Mouse (Mus musculus): Measurements from ENCODE around the gene Dynlt1f. TPM values are rescaled to one million over a fixed set of nuclear protein-coding genes. Genes with fewer than 3 reads are reported as not detected.
"Not testable (repeated sequence)": the region's sequence is repeated elsewhere in the genome, so short reads cannot be mapped to it uniquely, and the experiment has no call there.

The Dynlt1f gene
- polyA plus RNA-seq, 1 experiment from 2014 or later, result 238 TPM

DNA sequence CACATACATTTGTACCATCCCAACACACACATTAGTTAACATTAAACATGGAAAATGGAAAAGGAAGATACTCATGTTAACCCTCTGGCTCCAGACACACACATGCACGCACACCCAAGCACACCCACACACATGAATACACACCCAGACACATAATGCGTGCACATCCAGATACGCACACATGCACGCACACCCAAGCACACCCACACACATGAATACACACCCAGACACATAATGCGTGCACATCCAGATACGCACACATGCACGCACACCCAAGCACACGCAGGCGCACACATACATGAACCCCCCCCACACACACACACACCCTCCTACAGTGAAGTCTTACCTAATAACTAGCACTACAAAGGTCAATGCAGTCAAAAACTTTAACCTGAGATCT lies 39.0 kb downstream of the Dynlt1f start:
- H3K9ac ChIP-seq (replicated peaks); H3K36me3 ChIP-seq; H3K4me1 ChIP-seq; H3K4me3 ChIP-seq; H3K27ac ChIP-seq (replicated peaks); H3K9me3 ChIP-seq; H3K4me2 ChIP-seq (replicated peaks); ATAC-seq (replicated peaks); H3K27me3 ChIP-seq: not testable (repeated sequence)
- WGBS, result 97% methylated on average over 9 of the region's 9 CpGs

DNA sequence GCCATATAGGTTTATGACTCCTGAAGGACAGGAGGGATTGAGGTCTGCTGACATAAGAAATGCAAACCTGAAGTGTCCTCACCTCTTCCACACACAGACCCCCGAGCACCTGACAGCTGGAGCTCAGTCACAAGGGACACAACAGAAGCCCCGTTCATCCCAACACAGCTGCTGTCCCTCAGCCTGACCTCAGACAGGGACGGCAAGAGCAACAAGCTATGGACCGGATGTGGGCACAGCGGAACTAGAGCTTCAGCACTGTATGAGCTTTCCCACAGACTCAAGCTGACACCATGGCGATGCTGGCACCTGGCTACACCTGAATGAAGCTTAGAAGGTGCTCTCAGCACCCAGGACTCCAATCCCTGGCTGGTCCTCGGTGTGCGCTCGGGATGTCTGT lies 41.4 kb downstream of the Dynlt1f start:
- not testable (repeated sequence) for H3K27me3 ChIP-seq; H3K4me1 ChIP-seq; ATAC-seq (replicated peaks); H3K27ac ChIP-seq (replicated peaks); H3K4me2 ChIP-seq (replicated peaks); H3K36me3 ChIP-seq; H3K9me3 ChIP-seq; H3K4me3 ChIP-seq; H3K9ac ChIP-seq (replicated peaks)
- WGBS, result 82% methylated on average over 6 of the region's 9 CpGs

DNA sequence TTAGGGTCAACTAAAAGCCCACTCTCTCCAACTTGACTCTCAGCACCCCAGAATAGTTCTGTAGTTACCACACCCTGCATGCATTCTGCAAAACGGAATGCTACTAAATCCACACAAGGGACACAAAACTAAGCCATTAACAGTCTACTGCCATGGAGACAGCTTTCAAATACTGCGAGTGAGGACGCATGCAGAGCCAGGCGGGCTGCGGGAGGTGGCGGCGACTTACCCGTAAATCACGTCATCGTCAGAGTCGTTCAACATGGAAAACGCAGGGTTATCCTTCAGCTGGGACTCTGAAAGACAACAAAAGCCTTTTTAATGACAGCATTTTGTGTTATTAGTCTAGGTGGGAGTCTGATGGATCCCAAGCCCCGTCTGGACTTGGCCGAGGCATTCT lies 42.2 kb downstream of the Dynlt1f start:
- WGBS, result 87% methylated on average over 11 of the region's 14 CpGs

DNA sequence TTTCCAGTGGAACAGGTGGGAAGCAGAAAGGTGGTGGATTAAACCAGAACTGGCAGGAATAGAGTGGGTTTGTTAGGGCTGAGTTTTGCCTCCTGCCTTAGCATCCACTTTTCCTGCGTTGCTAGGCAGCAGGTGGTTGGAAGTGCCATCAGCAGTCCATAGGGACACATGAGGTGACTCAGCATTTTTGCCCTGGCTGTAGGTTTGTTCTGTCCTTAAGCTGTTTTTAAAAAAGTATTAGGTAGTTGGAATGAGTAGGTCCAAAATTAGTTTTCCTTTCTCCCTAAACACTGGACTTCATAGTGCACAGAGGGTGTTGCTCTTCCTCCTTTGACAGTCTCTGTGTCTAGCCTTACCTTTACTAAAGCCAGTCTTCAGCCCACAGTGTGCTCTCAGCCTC lies 50.4 kb downstream of the Dynlt1f start:
- H3K9me3 ChIP-seq; H3K4me1 ChIP-seq; H3K27me3 ChIP-seq; H3K4me2 ChIP-seq (replicated peaks); H3K27ac ChIP-seq (replicated peaks); H3K4me3 ChIP-seq; H3K36me3 ChIP-seq; ATAC-seq (replicated peaks); H3K9ac ChIP-seq (replicated peaks): not testable (repeated sequence)
- 76% methylated on average over 1 of the region's 1 CpGs for WGBS

More for the DNA sequence above, 42.2 kb downstream of the Dynlt1f start:
- not testable (repeated sequence) for H3K27ac ChIP-seq (replicated peaks); H3K4me3 ChIP-seq; ATAC-seq (replicated peaks); H3K9me3 ChIP-seq; H3K36me3 ChIP-seq; H3K27me3 ChIP-seq; H3K9ac ChIP-seq (replicated peaks); H3K4me2 ChIP-seq (replicated peaks); H3K4me1 ChIP-seq

DNA sequence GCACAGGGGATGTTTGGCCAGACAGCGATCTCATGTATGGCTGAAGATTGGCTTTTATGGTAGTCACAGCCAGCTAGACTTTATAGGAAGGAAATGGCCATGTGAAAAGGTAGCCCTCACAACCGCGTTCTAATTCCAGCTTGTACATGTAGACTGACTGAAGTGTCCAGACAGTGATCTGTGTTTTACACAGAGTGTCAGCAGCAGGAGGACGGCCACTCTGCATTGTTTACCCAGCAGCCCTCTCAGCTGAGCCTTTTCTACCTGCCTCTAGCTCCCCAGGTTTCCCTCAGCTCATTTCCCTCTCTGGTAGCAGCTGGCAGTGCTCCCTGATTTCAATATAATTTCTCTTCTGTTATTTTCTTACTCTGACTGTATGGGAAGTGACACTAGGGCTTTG lies 53.5 kb downstream of the Dynlt1f start:
- not testable (repeated sequence) for H3K27me3 ChIP-seq; H3K9ac ChIP-seq (replicated peaks); H3K4me1 ChIP-seq; H3K27ac ChIP-seq (replicated peaks); H3K4me2 ChIP-seq (replicated peaks); H3K9me3 ChIP-seq; H3K36me3 ChIP-seq
- 10% methylated on average over 3 of the region's 4 CpGs for WGBS
- ATAC-seq (replicated peaks), result 0 out of 2 replicates have a peak, but pooled peaks have one; percentile 33
- 0 out of 2 replicates have a peak overlapping the region, but pooled peaks have one; percentile 17 for H3K4me3 ChIP-seq

DNA sequence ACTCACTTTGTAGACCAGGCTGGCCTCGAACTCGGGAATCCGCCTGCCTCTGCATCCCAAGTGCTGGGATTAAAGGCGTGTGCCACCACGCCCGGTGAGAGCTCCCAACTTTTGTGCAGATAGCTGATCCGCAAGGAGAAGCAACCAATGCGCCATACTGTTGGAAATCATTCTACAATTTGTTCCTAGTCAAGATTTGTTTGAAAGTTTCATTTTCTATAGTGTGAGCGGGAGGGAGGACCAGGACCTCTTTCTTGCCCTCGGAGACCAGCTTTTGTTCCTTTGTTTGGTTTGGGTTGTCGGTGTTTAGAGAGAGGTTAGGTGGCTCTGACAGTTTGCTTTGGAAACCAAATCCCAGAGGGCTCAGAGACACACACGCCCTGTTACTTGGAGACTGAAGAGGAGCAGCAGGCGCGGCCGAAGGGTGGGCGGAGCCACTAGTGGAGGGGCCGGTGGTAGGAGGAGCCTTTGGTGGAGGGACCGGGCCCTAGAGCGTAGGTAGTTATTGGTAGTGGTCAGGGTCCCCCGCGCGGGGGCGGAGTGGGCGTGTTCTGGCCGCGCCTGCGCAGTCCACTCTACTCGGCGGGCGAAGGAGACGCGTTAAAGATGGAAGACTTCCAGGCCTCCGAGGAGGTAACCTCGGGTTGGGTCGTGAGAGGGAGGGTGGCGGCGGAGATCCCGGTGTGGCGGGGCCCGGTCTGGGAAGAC lies 54.3 kb downstream of the Dynlt1f start, which contains the start of gene Dynlt1c:
Dynlt1c (plus strand) TSS at position 468 of the 708 bp plus-strand sequence.
- Histone ChIP-seq H3K4me2 (replicated peaks) (peak within 1 kb of the TSS; percentile 39), H3K27ac (replicated peaks) (0 out of 2 replicates have a peak within 1 kb of the TSS, but pooled peaks have one; percentile 31), H3K4me3 (peak within 1 kb of the TSS; percentile 34)
- ATAC-seq (replicated peaks), result peak; percentile 96
- not testable (repeated sequence) for H3K9me3 ChIP-seq; H3K27me3 ChIP-seq; H3K9ac ChIP-seq (replicated peaks); H3K36me3 ChIP-seq; H3K4me1 ChIP-seq
- 10% methylated on average over 30 of the region's 40 CpGs for WGBS

DNA sequence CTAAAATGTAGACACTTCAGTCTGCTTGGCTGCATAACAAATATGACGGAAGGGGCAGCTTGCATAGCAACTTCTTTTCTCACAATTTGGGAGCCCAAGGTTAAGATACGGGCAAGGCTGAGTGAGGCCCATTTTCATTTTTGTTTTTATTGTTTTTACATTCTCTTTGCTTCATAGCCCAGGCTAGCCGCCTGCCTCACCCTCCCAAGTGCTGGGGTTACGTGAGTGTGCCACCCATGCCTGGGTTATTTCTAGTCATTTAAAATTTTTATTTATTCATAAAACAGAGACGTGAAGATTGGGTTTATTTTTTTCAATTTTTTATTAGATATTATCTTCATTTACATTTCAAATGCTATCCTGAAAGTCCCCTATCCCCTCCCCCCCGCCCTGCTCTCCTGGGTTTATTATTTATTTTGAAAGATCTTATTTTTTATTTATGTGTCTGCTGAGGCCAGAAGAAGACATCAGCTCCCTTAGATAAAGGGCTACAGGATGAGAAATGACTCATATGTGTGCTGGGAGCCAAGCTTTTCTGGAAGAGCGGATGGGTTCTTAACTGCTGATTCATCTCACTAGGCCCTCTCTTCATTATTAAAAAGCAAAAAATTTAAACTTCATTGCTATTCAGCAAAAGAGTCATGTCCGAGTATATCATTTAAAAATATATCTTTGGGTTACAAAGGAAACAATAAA lies 55.3 kb downstream of the Dynlt1f start:
- H3K36me3 ChIP-seq; H3K27ac ChIP-seq (replicated peaks); H3K9ac ChIP-seq (replicated peaks); H3K4me2 ChIP-seq (replicated peaks); H3K9me3 ChIP-seq; H3K4me3 ChIP-seq; ATAC-seq (replicated peaks); H3K27me3 ChIP-seq; H3K4me1 ChIP-seq: not testable (repeated sequence)
- 93% methylated on average over 5 of the region's 8 CpGs for WGBS

DNA sequence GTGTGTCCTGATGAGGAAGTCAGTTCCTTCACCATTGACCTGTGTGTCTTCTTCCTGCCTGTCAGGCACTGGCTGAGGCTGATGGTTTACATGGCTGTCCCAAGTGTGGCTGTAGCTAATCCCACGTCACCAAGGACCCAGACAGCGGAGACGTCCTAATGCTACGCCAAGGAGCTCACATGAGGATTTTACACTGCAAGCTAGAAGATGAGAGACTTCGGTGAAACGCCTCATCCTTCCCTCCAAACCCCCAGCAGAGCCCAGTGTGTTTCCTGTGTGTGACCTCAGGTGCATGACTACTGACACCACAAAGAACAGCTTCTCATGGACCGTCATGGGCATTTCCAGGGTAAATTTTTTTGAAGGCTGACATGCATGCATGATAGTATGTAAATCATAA lies 57.3 kb downstream of the Dynlt1f start:
- ATAC-seq (replicated peaks); H3K9me3 ChIP-seq; H3K4me1 ChIP-seq; H3K4me2 ChIP-seq (replicated peaks); H3K36me3 ChIP-seq; H3K4me3 ChIP-seq; H3K27me3 ChIP-seq; H3K9ac ChIP-seq (replicated peaks); H3K27ac ChIP-seq (replicated peaks): not testable (repeated sequence)
- 90% methylated on average over 7 of the region's 7 CpGs for WGBS

Other genes with a start within 250 kb of the Dynlt1f start
- 888 and 910 TPM in 2 replicates for gene Dynlt1b, start 225.8 kb downstream of the Dynlt1f start, polyA plus RNA-seq (2015; fragmentation: Nextera tagmentation; extraction: Ambion mirVana)
- gene Dynlt1c, start 54.2 kb downstream of the Dynlt1f start, polyA plus RNA-seq (2015; fragmentation: Nextera tagmentation; extraction: Ambion mirVana), result 59.5 and 74.6 TPM in 2 replicates
- 0.43 TPM in 2 replicates for gene Sytl3, start 3.2 kb upstream of the Dynlt1f start, polyA plus RNA-seq (2015; fragmentation: Nextera tagmentation; extraction: Ambion mirVana)
- 112 and 125 TPM in 2 replicates for gene Ezr, start 126.9 kb upstream of the Dynlt1f start, polyA plus RNA-seq (2015; fragmentation: Nextera tagmentation; extraction: Ambion mirVana)

All from forebrain, embryonic 15.5 days (tissue).